Mouse (Mus musculus): ENCODE measurements at regions not wholly inside any gene's neighbourhood (a gene's known extent, or its start where the extent isn't known, plus 50 kb on each side); places are given as distances from the start of the nearest gene placed in this dataset.

DNA sequence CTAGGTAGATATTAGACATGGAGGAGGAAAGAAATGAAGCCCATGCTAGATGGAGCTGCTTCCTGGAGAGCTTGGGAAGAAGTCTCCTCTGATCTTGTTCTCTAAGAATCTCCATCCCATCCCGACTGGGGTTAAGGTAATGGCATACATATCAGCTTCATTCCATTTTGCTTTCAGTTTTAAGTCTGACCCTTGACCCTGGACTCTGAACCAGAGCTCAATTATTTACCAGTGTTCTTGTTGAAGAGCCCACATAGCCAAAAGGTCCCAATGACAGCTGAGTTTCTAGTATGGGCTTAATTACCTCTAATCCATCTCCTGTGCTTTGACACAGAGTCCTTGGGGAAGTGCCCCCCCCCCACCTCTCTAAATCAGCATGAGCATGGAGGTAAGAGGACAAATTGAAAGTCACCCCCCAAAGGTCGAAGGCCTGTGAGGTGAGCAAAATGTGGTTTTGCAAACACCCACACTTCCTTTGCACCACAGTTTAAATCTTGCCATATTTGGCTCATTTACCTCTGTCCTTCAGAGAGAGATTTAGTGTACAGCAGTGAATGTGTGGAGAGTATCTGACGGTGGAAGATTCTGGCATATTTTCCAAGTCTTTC lies 371.5 kb downstream of the Ets1 start:
- H3K36me3 ChIP-seq (ENCODE audit: control insufficient read depth, insufficient read depth, low read length): no peaks in the 10 kb centered on the region
- ATAC-seq (ENCODE audit: insufficient read depth, low FRiP score): no peak
- H3K9me3 ChIP-seq (replicated peaks; ENCODE audit: control insufficient read depth, low read length): no peaks in the 10 kb centered on the region
- no peaks in the 10 kb centered on the region for H3K4me1 ChIP-seq (ENCODE audit: control insufficient read depth, insufficient read depth, low read length)
- no peak overlapping the region for H3K4me2 ChIP-seq (ENCODE audit: low read depth, low read length)
- no peak overlapping the region for H3K27ac ChIP-seq (ENCODE audit: low read length)
- H3K27me3 ChIP-seq (ENCODE audit: control insufficient read depth, insufficient read depth, low read length): no peaks in the 10 kb centered on the region
- 66% methylated on average over 3 of the region's 3 CpGs for WGBS
- no peak overlapping the region for H3K4me3 ChIP-seq (replicated peaks; ENCODE audit: low read length)
- no peak overlapping the region for H3K9ac ChIP-seq (ENCODE audit: low read length)

DNA sequence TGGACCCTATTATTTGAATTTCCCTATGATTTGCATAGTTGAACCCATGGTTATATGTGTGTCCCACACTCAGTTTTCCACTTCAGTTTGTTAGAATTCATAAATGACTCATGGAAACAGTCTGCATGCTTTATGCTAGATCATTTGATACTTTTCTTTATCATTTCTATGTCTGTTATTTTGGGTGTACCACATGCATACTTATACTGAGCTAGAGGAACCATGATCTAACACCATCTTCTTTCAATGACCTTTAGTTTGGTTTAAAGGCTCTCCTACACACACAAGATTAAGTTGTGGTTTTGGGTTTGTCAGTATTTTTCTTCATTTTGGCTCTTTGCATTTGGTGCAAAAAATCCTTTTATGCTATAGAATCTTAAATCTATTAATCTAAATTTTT lies 375.2 kb downstream of the Ets1 start:
- Histone ChIP-seq H3K36me3 (ENCODE audit: control insufficient read depth, insufficient read depth, low read length) (no peaks in the 10 kb centered on the region), H3K9me3 (replicated peaks; ENCODE audit: control insufficient read depth, low read length) (no peaks in the 10 kb centered on the region), H3K27ac (ENCODE audit: low read length) (no peak overlapping the region), H3K4me3 (replicated peaks; ENCODE audit: low read length) (no peak overlapping the region), H3K27me3 (ENCODE audit: control insufficient read depth, insufficient read depth, low read length) (no peaks in the 10 kb centered on the region), H3K4me2 (ENCODE audit: low read depth, low read length) (no peak overlapping the region), H3K9ac (ENCODE audit: low read length) (no peak overlapping the region), H3K4me1 (ENCODE audit: control insufficient read depth, insufficient read depth, low read length) (no peaks in the 10 kb centered on the region)
- no peak for ATAC-seq (ENCODE audit: insufficient read depth, low FRiP score)

DNA sequence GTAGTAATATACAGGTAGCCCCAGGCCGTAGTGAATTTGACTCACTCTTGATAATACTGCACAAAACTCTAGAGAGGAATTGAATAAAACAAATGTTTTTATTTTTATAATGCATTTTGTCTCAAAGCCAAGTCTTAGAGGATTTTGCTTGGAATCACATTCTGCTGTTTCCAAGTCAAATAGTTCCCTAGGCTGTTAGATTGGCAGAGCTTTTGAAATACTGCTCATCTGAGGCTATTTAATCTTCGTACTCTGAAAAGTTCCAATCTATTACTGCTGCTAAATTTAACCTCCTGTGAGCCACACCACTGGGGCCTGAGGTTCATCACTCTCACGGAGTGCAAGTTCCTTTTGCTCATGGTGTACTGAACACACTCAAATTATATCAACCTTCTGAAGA lies 399.4 kb downstream of the Ets1 start:
- ATAC-seq (ENCODE audit: insufficient read depth, low FRiP score): no peak
- 64% methylated on average over 3 of the region's 3 CpGs for WGBS

DNA sequence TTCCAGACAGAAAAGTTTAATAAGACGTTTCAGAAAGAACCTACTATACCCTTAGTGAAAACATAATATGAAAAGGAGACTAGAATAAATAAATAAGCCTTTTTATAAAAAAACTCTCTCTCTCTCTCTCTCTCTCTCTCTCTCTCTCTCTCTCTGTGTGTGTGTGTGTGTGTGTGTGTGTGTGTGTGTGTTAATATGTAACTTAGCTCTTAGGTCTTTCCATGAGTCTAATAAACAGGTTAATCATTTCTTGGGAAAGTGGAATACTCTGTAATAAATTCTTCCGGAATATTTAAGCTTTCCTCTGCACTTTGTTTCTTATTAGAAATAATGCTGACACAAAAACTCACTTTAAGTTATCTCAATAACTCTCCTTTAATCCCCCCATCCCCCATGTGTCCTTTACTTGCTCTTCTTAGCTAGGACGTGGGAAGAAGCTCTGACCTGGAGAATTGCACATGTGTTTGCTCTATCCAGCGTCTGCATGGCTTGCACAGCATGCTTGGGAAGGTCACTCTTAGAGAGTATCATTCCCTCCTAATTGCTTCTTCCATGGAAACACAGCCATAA lies 403.3 kb downstream of the Ets1 start:
- no peak overlapping the region for H3K4me2 ChIP-seq (ENCODE audit: low read depth, low read length)

More for the DNA sequence above, 399.4 kb downstream of the Ets1 start:
- H3K4me2 ChIP-seq (ENCODE audit: low read depth, low read length): no peak overlapping the region
- no peaks in the 10 kb centered on the region for H3K27me3 ChIP-seq (ENCODE audit: control insufficient read depth, insufficient read depth, low read length)
- no peak overlapping the region for H3K27ac ChIP-seq (ENCODE audit: low read length)
- H3K9me3 ChIP-seq (replicated peaks; ENCODE audit: control insufficient read depth, low read length): no peaks in the 10 kb centered on the region
- no peak overlapping the region for H3K4me3 ChIP-seq (replicated peaks; ENCODE audit: low read length)
- no peaks in the 10 kb centered on the region for H3K36me3 ChIP-seq (ENCODE audit: control insufficient read depth, insufficient read depth, low read length)
- no peaks in the 10 kb centered on the region for H3K4me1 ChIP-seq (ENCODE audit: control insufficient read depth, insufficient read depth, low read length)
- H3K9ac ChIP-seq (ENCODE audit: low read length): no peak overlapping the region

DNA sequence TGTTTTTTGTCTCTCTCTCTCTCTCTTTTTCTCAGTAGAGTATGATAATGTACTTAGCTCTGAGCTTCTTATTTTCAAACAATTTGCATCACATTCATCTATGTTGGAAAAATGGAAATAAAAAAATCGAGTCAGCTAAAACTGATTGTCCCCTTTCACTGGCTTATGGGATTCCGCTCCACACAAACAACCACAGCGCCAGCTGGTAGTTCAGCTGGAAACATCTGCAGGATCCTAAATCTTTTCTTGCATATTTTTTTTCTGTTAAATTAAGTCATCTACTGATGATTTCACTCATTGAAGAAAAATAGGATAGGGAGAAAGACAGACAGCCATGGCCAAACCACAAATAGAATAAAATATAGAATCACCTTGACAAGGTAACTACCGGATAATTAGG lies 414.8 kb downstream of the Ets1 start:
- H3K27me3 ChIP-seq (ENCODE audit: control insufficient read depth, insufficient read depth, low read length): no peaks in the 10 kb centered on the region
- WGBS: 72% methylated on average over 4 of the region's 4 CpGs

More for the DNA sequence above, 403.3 kb downstream of the Ets1 start:
- Histone ChIP-seq H3K4me3 (replicated peaks; ENCODE audit: low read length) (no peak overlapping the region), H3K36me3 (ENCODE audit: control insufficient read depth, insufficient read depth, low read length) (no peaks in the 10 kb centered on the region), H3K9ac (ENCODE audit: low read length) (no peak overlapping the region), H3K27ac (ENCODE audit: low read length) (no peak overlapping the region), H3K9me3 (replicated peaks; ENCODE audit: control insufficient read depth, low read length) (no peaks in the 10 kb centered on the region), H3K27me3 (ENCODE audit: control insufficient read depth, insufficient read depth, low read length) (no peaks in the 10 kb centered on the region), H3K4me1 (ENCODE audit: control insufficient read depth, insufficient read depth, low read length) (no peaks in the 10 kb centered on the region)
- ATAC-seq (ENCODE audit: insufficient read depth, low FRiP score): no peak
- 58% methylated on average over 4 of the region's 4 CpGs for WGBS

DNA sequence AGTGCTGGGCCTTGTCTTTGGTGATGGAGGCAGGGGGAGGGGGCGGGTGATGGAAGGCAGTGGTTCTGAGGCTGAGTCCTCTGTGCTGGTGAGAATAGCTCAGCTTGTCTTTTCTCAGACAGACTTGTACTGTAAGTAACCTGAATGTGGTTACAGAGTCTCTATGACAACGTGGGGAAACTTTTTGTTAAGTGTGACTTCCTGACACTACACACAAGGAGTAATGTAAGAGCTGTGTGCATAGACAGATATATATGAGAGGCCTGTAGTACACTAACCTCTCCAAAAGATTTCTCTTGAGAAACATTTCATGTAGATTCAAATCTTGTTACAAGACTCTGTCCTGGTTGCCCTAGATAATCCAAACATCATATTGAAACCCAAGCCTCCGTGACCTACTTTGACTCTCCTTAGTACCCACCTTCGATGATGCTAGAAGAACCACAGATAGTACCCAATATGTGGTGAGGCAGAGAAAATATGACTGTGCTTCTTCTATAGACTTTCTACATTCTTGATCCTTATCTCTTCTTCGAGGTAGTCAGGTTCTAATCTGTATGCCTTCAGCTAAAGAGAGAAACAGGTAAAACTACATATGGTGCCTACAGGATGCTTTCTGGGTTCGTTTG lies 424.7 kb downstream of the Ets1 start:
- ATAC-seq (ENCODE audit: insufficient read depth, low FRiP score): no peak
- WGBS: 77% methylated on average over 6 of the region's 6 CpGs
- H3K9ac ChIP-seq (ENCODE audit: low read length): no peak overlapping the region
- no peaks in the 10 kb centered on the region for H3K36me3 ChIP-seq (ENCODE audit: control insufficient read depth, insufficient read depth, low read length)
- no peaks in the 10 kb centered on the region for H3K27me3 ChIP-seq (ENCODE audit: control insufficient read depth, insufficient read depth, low read length)
- H3K9me3 ChIP-seq (replicated peaks; ENCODE audit: control insufficient read depth, low read length): no peaks in the 10 kb centered on the region
- no peak overlapping the region for H3K4me2 ChIP-seq (ENCODE audit: low read depth, low read length)
- no peak overlapping the region for H3K27ac ChIP-seq (ENCODE audit: low read length)
- no peaks in the 10 kb centered on the region for H3K4me1 ChIP-seq (ENCODE audit: control insufficient read depth, insufficient read depth, low read length)
- H3K4me3 ChIP-seq (replicated peaks; ENCODE audit: low read length): no peak overlapping the region

More for the DNA sequence above, 414.8 kb downstream of the Ets1 start:
- no peaks in the 10 kb centered on the region for H3K36me3 ChIP-seq (ENCODE audit: control insufficient read depth, insufficient read depth, low read length)
- H3K4me3 ChIP-seq (replicated peaks; ENCODE audit: low read length): no peak overlapping the region
- no peaks in the 10 kb centered on the region for H3K9me3 ChIP-seq (replicated peaks; ENCODE audit: control insufficient read depth, low read length)
- H3K9ac ChIP-seq (ENCODE audit: low read length): no peak overlapping the region
- no peak overlapping the region for H3K4me2 ChIP-seq (ENCODE audit: low read depth, low read length)
- H3K27ac ChIP-seq (ENCODE audit: low read length): no peak overlapping the region
- no peak for ATAC-seq (ENCODE audit: insufficient read depth, low FRiP score)
- H3K4me1 ChIP-seq (ENCODE audit: control insufficient read depth, insufficient read depth, low read length): no peaks in the 10 kb centered on the region

DNA sequence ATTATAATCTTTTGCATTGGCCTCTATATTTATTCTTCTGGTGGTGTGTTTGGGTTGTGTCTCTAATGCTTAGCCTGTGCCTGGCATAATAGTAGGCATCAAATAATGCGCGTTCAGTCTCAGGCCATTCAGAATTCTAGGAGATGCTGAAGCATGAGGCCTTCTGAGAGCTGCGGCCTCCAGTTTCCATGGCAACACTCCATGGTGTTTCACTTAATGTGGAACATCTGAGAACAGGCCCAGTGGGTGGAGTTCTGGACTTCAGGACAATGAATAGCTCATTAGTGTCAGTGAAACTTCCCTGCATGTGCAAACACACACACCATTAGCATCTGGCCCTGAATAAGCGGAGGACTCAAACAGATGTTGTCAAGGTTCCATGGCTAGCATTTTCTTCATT lies 426.5 kb downstream of the Ets1 start:
- Histone ChIP-seq H3K4me3 (replicated peaks; ENCODE audit: low read length) (no peak overlapping the region), H3K27ac (ENCODE audit: low read length) (no peak overlapping the region), H3K4me1 (ENCODE audit: control insufficient read depth, insufficient read depth, low read length) (no peaks in the 10 kb centered on the region), H3K27me3 (ENCODE audit: control insufficient read depth, insufficient read depth, low read length) (no peaks in the 10 kb centered on the region), H3K9ac (ENCODE audit: low read length) (no peak overlapping the region), H3K36me3 (ENCODE audit: control insufficient read depth, insufficient read depth, low read length) (no peaks in the 10 kb centered on the region), H3K9me3 (replicated peaks; ENCODE audit: control insufficient read depth, low read length) (no peaks in the 10 kb centered on the region), H3K4me2 (ENCODE audit: low read depth, low read length) (no peak overlapping the region)
- no peak for ATAC-seq (ENCODE audit: insufficient read depth, low FRiP score)
- WGBS: 60% methylated on average over 4 of the region's 4 CpGs

DNA sequence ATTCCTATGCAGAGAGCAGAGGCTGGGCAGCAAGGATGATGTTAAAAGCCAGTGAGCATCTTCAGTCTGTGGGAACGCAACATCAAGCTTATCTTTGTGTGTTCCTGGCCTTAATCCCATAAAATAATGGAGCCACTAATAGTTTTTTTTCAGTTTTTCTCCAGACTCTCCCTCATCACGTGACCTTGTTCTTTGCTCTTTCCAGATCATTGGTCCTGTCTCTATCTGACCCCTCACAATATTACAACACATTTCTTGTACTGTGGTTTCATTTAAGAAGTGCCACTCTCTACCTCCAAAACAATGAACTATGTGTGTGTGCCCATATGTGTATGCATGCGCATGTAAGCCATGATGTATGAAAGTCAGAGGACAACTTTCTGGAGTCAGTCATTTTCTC lies 429.3 kb downstream of the Ets1 start:
- no peaks in the 10 kb centered on the region for H3K4me1 ChIP-seq (ENCODE audit: control insufficient read depth, insufficient read depth, low read length)
- H3K4me2 ChIP-seq (ENCODE audit: low read depth, low read length): no peak overlapping the region
- ATAC-seq (ENCODE audit: insufficient read depth, low FRiP score): no peak
- no peak overlapping the region for H3K9ac ChIP-seq (ENCODE audit: low read length)
- H3K4me3 ChIP-seq (replicated peaks; ENCODE audit: low read length): no peak overlapping the region
- 87% methylated on average over 3 of the region's 3 CpGs for WGBS
- H3K27ac ChIP-seq (ENCODE audit: low read length): no peak overlapping the region
- H3K9me3 ChIP-seq (replicated peaks; ENCODE audit: control insufficient read depth, low read length): no peaks in the 10 kb centered on the region
- no peaks in the 10 kb centered on the region for H3K27me3 ChIP-seq (ENCODE audit: control insufficient read depth, insufficient read depth, low read length)
- no peaks in the 10 kb centered on the region for H3K36me3 ChIP-seq (ENCODE audit: control insufficient read depth, insufficient read depth, low read length)

DNA sequence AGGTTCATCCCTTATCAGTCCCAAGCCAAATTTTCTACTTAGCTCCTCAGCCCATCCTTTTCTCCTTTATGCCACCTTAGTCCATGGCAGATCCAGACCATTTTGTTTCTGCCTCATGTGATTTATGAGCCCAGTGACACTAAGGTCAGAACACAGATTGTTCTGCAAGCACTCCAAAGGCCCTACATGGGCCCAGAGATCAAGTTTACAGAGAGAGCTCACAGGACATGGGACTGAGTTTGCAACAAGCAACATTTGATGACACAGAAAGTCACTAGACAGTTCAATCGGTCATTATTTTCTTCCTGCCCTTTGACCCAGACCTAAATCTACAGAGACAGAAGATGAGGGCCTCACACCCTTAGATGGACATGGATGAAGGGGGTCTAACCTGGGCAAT lies 431.5 kb downstream of the Ets1 start:
- H3K4me2 ChIP-seq (ENCODE audit: low read depth, low read length): no peak overlapping the region
- H3K9me3 ChIP-seq (replicated peaks; ENCODE audit: control insufficient read depth, low read length): no peaks in the 10 kb centered on the region
- H3K36me3 ChIP-seq (ENCODE audit: control insufficient read depth, insufficient read depth, low read length): no peaks in the 10 kb centered on the region
- H3K4me1 ChIP-seq (ENCODE audit: control insufficient read depth, insufficient read depth, low read length): no peaks in the 10 kb centered on the region
- H3K27ac ChIP-seq (ENCODE audit: low read length): no peak overlapping the region
- H3K9ac ChIP-seq (ENCODE audit: low read length): no peak overlapping the region
- no peak overlapping the region for H3K4me3 ChIP-seq (replicated peaks; ENCODE audit: low read length)
- no peak for ATAC-seq (ENCODE audit: insufficient read depth, low FRiP score)
- no peaks in the 10 kb centered on the region for H3K27me3 ChIP-seq (ENCODE audit: control insufficient read depth, insufficient read depth, low read length)
- WGBS: 83% methylated on average over 1 of the region's 1 CpGs

Data from stomach, embryonic 16.5 days (tissue).